Mouse (Mus musculus) layer of hippocampus, adult 9-11 months (tissue): Measurements from ENCODE around the gene Mfsd4b1.

Experiments
- DNase-seq: peaks from one replicate; pipeline ENCODE4 v3.0.0; 2022

Gene Mfsd4b1

GRCm38 (mm10) chr10:40024554-40025428 lies at the start of gene Mfsd4b1:
Gene Mfsd4b1, minus strand, starts transcription at chr10:40025268.
- DNase-seq: peak; percentile 92

- no peak for DNase-seq
Measured at GRCm38 (mm10) chr10:40073608-40074007, 48.5 kb upstream of the Mfsd4b1 start.

GRCm38 (mm10) chr10:40070684-40071083 lies 45.6 kb upstream of the Mfsd4b1 start:
- no peak for DNase-seq

GRCm38 (mm10) chr10:40069270-40069669 lies 44.2 kb upstream of the Mfsd4b1 start:
- peak; percentile 78 for DNase-seq

GRCm38 (mm10) chr10:40068595-40068994 lies 43.5 kb upstream of the Mfsd4b1 start:
- no peak for DNase-seq

GRCm38 (mm10) chr10:40067529-40067928 lies 42.5 kb upstream of the Mfsd4b1 start:
- no peak for DNase-seq

- DNase-seq: no peak
Measured at GRCm38 (mm10) chr10:40067071-40067470, 42.0 kb upstream of the Mfsd4b1 start.

GRCm38 (mm10) chr10:40065357-40065756 lies 40.3 kb upstream of the Mfsd4b1 start:
- DNase-seq: no peak

GRCm38 (mm10) chr10:40063291-40063890 lies 38.3 kb upstream of the Mfsd4b1 start:
- DNase-seq: no peak

- DNase-seq: no peak
Measured at GRCm38 (mm10) chr10:40062812-40063211, 37.7 kb upstream of the Mfsd4b1 start.

- DNase-seq: no peak
Measured at GRCm38 (mm10) chr10:40061926-40062325, 36.9 kb upstream of the Mfsd4b1 start.

- no peak for DNase-seq
Measured at GRCm38 (mm10) chr10:40058786-40059120, 33.7 kb upstream of the Mfsd4b1 start.

GRCm38 (mm10) chr10:40058062-40058785 lies 33.2 kb upstream of the Mfsd4b1 start:
- DNase-seq: no peak

- DNase-seq: no peak
Measured at GRCm38 (mm10) chr10:40057615-40058014, 32.5 kb upstream of the Mfsd4b1 start.

GRCm38 (mm10) chr10:40054455-40054854 lies 29.4 kb upstream of the Mfsd4b1 start:
- DNase-seq: peak; percentile 34

- peak; percentile 83 for DNase-seq
Measured at GRCm38 (mm10) chr10:40053896-40054295, 28.8 kb upstream of the Mfsd4b1 start.

- no peak for DNase-seq
Measured at GRCm38 (mm10) chr10:40053257-40053895, 28.3 kb upstream of the Mfsd4b1 start.

GRCm38 (mm10) chr10:40051997-40052396 lies 26.9 kb upstream of the Mfsd4b1 start:
- no peak for DNase-seq

- DNase-seq: no peak
Measured at GRCm38 (mm10) chr10:40050763-40051162, 25.7 kb upstream of the Mfsd4b1 start.

- no peak for DNase-seq
Measured at GRCm38 (mm10) chr10:40041339-40041738, 16.3 kb upstream of the Mfsd4b1 start.

- peak; percentile 55 for DNase-seq
Measured at GRCm38 (mm10) chr10:40036686-40037560, 11.9 kb upstream of the Mfsd4b1 start.

- DNase-seq: no peak
Measured at GRCm38 (mm10) chr10:40034956-40035355, 9.9 kb upstream of the Mfsd4b1 start.
